Mouse (Mus musculus) thymus, adult 2 months (tissue): ENCODE results near the gene Tmem131.

Experiments
- CTCF ChIP-seq: fragments of 200-500 bp; IDR thresholded peaks from 2 replicates; pipeline ENCODE4 v1.5.1; 2012; ENCODE audit warnings: mild to moderate bottlenecking, control low read depth, low read length, moderate library complexity, borderline replicate concordance; ENCODE audit not compliant: control insufficient read depth, poor library complexity, insufficient read depth; ENCODE audit errors: extremely low read depth
- POLR2A ChIP-seq: fragments of 200-500 bp; IDR thresholded peaks from 2 replicates; pipeline ENCODE4 v1.6.1; 2012; ENCODE audit warnings: mild to moderate bottlenecking, low read length, control low read depth, moderate library complexity; ENCODE audit not compliant: control insufficient read depth, poor library complexity, insufficient read depth; ENCODE audit errors: extremely low read depth

GRCm38 (mm10) chr1:36910397-36910796 is 33.1 kb downstream of the Tmem131 start:
- TF ChIP-seq CTCF, result no peak
- no peak for TF ChIP-seq POLR2A
